In genomic region chr15:81072748-81073147, GRCm38 (mm10) we compare ENCODE assay signal across 9 mouse cellular contexts.
DNase-seq lines count a peak whose midpoint lies in the region; TF ChIP-seq lines count a peak whose summit lies in the region.
"Had no signal": no experiment of that assay in that cellular context is flagged by ENCODE, and none has a peak within 500 bp of the region (broad histone marks: within the 10 kb centered on the region; RNA-seq: fewer than 3 reads in every experiment).

No protein-coding gene starts in this region.

- H3K36me3 ChIP-seq in thymus, adult 2 months (ENCODE audit: control insufficient read depth, insufficient read depth, low read length) = no peaks in the 10 kb centered on the region
- peaks cover 9% of the 10 kb centered on the region; the same call in 1 of the 2 replicates for H3K36me3 ChIP-seq in embryonic facial prominence, embryonic 10.5 days (replicated peaks)
- H3K36me3 ChIP-seq: stomach, embryonic 15.5 days had no signal

- WGBS in thymus, adult 2 months = 93% methylated on average over 2 of the region's 2 CpGs
- 67% methylated on average over 2 of the region's 2 CpGs for WGBS in embryonic facial prominence, embryonic 10.5 days

- DNase-seq in gastrocnemius, adult 2 months = peak; percentile 36
- DNase-seq in gastrocnemius, postnatal 4 days (ENCODE audit: low spot score in 2 of 2) = no peak
- DNase-seq in thymus, adult 2 months = peak; percentile 43
- DNase-seq in thymus, adult 18-20 months = no peak
- DNase-seq in kidney, postnatal 4 days = peak; percentile 67 to 68
- no peak for DNase-seq in frontal cortex, postnatal 14 days (ENCODE audit: low spot score in 2 of 2)
- no peak for DNase-seq in layer of hippocampus, adult 9-10 months (ENCODE audit: low spot score)
- no peak for DNase-seq in embryonic facial prominence, embryonic 10.5 days (ENCODE audit: low spot score)

- H3K4me1 ChIP-seq in thymus, adult 2 months (replicated peaks; ENCODE audit: control insufficient read depth, insufficient read depth, low read length) = peaks cover 6% of the 10 kb centered on the region; the same call in 1 of the 2 replicates
- H3K4me1 ChIP-seq in embryonic facial prominence, embryonic 10.5 days = no peaks in the 10 kb centered on the region
- H3K4me1 ChIP-seq: stomach, embryonic 15.5 days had no signal

- H3K4me3 ChIP-seq in gastrocnemius, adult 2 months = no peak overlapping the region
- no peak overlapping the region for H3K4me3 ChIP-seq in thymus, adult 2 months (ENCODE audit: control insufficient read depth, insufficient read depth, low read length)
- no peak overlapping the region for H3K4me3 ChIP-seq in embryonic facial prominence, embryonic 10.5 days
- H3K4me3 ChIP-seq: stomach, embryonic 15.5 days had no signal

- no peak for TF ChIP-seq POLR2A in thymus, adult 2 months (IDR thresholded peaks at IDR 0.05; ENCODE audit: control insufficient read depth, extremely low read depth, insufficient read depth, low read length, poor library complexity)

- no peaks in the 10 kb centered on the region for H3K9me3 ChIP-seq in embryonic facial prominence, embryonic 10.5 days
- H3K9me3 ChIP-seq: stomach, embryonic 15.5 days had no signal

- TF ChIP-seq CTCF in gastrocnemius, adult 2 months (IDR thresholded peaks at IDR 0.05) = peak; percentile 48
- no peak for TF ChIP-seq CTCF in thymus, adult 2 months (IDR thresholded peaks at IDR 0.05; ENCODE audit: borderline replicate concordance, control insufficient read depth, extremely low read depth, insufficient read depth, low read length, poor library complexity)

- no peak overlapping the region for H3K27ac ChIP-seq in gastrocnemius, adult 2 months
- H3K27ac ChIP-seq in thymus, adult 2 months (ENCODE audit: control insufficient read depth, insufficient read depth, low read length) = no peak overlapping the region
- H3K27ac ChIP-seq in embryonic facial prominence, embryonic 10.5 days (replicated peaks) = no peak overlapping the region
- H3K27ac ChIP-seq: stomach, embryonic 15.5 days had no signal

- intact Hi-C loops in gastrocnemius, adult 2 months (cut with DNase I) = no loop called here

- H3K27me3 ChIP-seq in thymus, adult 2 months (ENCODE audit: control insufficient read depth, insufficient read depth, low read length) = no peaks in the 10 kb centered on the region
- H3K27me3 ChIP-seq in embryonic facial prominence, embryonic 10.5 days (replicated peaks; ENCODE audit: low read depth, poor library complexity, severe bottlenecking) = no peaks in the 10 kb centered on the region
- H3K27me3 ChIP-seq: stomach, embryonic 15.5 days had no signal

Comparison
In these comparisons a context has a peak if more than half of its experiments do, and no peak if none do; other contexts are left out.
1. DNase-seq: peak in gastrocnemius, adult 2 months (single experiment), thymus, adult 2 months (single experiment) and kidney, postnatal 4 days (2 of 2); none in gastrocnemius, postnatal 4 days (0 of 2), thymus, adult 18-20 months (0 of 2), frontal cortex, postnatal 14 days (0 of 2), layer of hippocampus, adult 9-10 months (single experiment) and embryonic facial prominence, embryonic 10.5 days (single experiment).